Mouse (Mus musculus): ENCODE results near the gene Tpra1.

GRCm38 (mm10) chr6:88947771-88948170 lies 45.7 kb downstream of the Tpra1 start:
- TF ChIP-seq CTCF (IDR thresholded peaks at IDR 0.05; ENCODE audit: insufficient read depth, low read depth, low read length) (no peak), POLR2A (IDR thresholded peaks at IDR 0.05; ENCODE audit: insufficient read depth, low read depth, low read length) (no peak)
